Mouse (Mus musculus): ENCODE measurements at regions not wholly inside any gene's neighbourhood (a gene's known extent, or its start where the extent isn't known, plus 50 kb on each side); places are given as distances from the start of the nearest gene placed in this dataset.

GRCm38 (mm10) chr13:107569477-107569876 lies 474.8 kb upstream of the Smim15 start:
- DNase-seq (ENCODE audit: low spot score) = no peak

GRCm38 (mm10) chr13:107568701-107569121 lies 475.5 kb upstream of the Smim15 start:
- H3K4me3 ChIP-seq (ENCODE audit: low read depth, low read length) = no peak overlapping the region
- H3K9me3 ChIP-seq (replicated peaks; ENCODE audit: control insufficient read depth, low read length) = no peaks in the 10 kb centered on the region
- H3K27me3 ChIP-seq (ENCODE audit: control insufficient read depth, insufficient read depth, low read length) = no peaks in the 10 kb centered on the region
- H3K9ac ChIP-seq (replicated peaks; ENCODE audit: low read depth, low read length) = no peak overlapping the region
- peak; percentile 71 for ATAC-seq (ENCODE audit: insufficient read depth, low read depth)
- peak overlapping the region; percentile 65 for H3K27ac ChIP-seq (ENCODE audit: low read depth)
- H3K36me3 ChIP-seq (replicated peaks; ENCODE audit: control insufficient read depth, insufficient read depth, low read length) = no peaks in the 10 kb centered on the region
- H3K4me2 ChIP-seq (ENCODE audit: low read depth, low read length) = 0 out of 2 replicates have a peak overlapping the region, but pooled peaks have one; percentile 13
- H3K4me1 ChIP-seq (ENCODE audit: control insufficient read depth, insufficient read depth) = no peaks in the 10 kb centered on the region
- DNase-seq (ENCODE audit: low spot score) = peak; percentile 33
- 46% methylated on average over 7 of the region's 7 CpGs for WGBS
- TF ChIP-seq EP300 (IDR thresholded peaks at IDR 0.05; ENCODE audit: low read depth) = no peak
- no peak for TF ChIP-seq CTCF (IDR thresholded peaks at IDR 0.05; ENCODE audit: low read depth)

More at GRCm38 (mm10) chr13:107569477-107569876, 474.8 kb upstream of the Smim15 start:
- no peak overlapping the region for H3K27ac ChIP-seq (ENCODE audit: low read depth)
- no peak overlapping the region for H3K4me2 ChIP-seq (ENCODE audit: low read depth, low read length)
- no peaks in the 10 kb centered on the region for H3K27me3 ChIP-seq (ENCODE audit: control insufficient read depth, insufficient read depth, low read length)
- ATAC-seq (ENCODE audit: insufficient read depth, low read depth) = no peak
- no peak overlapping the region for H3K9ac ChIP-seq (replicated peaks; ENCODE audit: low read depth, low read length)
- no peaks in the 10 kb centered on the region for H3K36me3 ChIP-seq (replicated peaks; ENCODE audit: control insufficient read depth, insufficient read depth, low read length)
- 56% methylated on average over 2 of the region's 2 CpGs for WGBS
- no peaks in the 10 kb centered on the region for H3K4me1 ChIP-seq (ENCODE audit: control insufficient read depth, insufficient read depth)
- no peak overlapping the region for H3K4me3 ChIP-seq (ENCODE audit: low read depth, low read length)
- no peaks in the 10 kb centered on the region for H3K9me3 ChIP-seq (replicated peaks; ENCODE audit: control insufficient read depth, low read length)
- no peak for TF ChIP-seq CTCF (IDR thresholded peaks at IDR 0.05; ENCODE audit: low read depth)

- Histone ChIP-seq H3K27ac (ENCODE audit: low read depth) (no peak overlapping the region), H3K4me3 (ENCODE audit: low read depth, low read length) (no peak overlapping the region), H3K36me3 (replicated peaks; ENCODE audit: control insufficient read depth, insufficient read depth, low read length) (no peaks in the 10 kb centered on the region), H3K9ac (replicated peaks; ENCODE audit: low read depth, low read length) (no peak overlapping the region), H3K4me1 (ENCODE audit: control insufficient read depth, insufficient read depth) (no peaks in the 10 kb centered on the region), H3K27me3 (ENCODE audit: control insufficient read depth, insufficient read depth, low read length) (no peaks in the 10 kb centered on the region), H3K4me2 (ENCODE audit: low read depth, low read length) (no peak overlapping the region), H3K9me3 (replicated peaks; ENCODE audit: control insufficient read depth, low read length) (no peaks in the 10 kb centered on the region)
- no peak for TF ChIP-seq CTCF (IDR thresholded peaks at IDR 0.05; ENCODE audit: low read depth)
- TF ChIP-seq EP300 (IDR thresholded peaks at IDR 0.05; ENCODE audit: low read depth) = no peak
- 84% methylated on average over 1 of the region's 1 CpGs for WGBS
- no peak for ATAC-seq (ENCODE audit: insufficient read depth, low read depth)
- no peak for DNase-seq (ENCODE audit: low spot score)
These were observed 481.8 kb upstream of the Smim15 start for GRCm38 (mm10) chr13:107562463-107562862.

- Histone ChIP-seq H3K4me2 (ENCODE audit: low read depth, low read length) (no peak overlapping the region), H3K9me3 (replicated peaks; ENCODE audit: control insufficient read depth, low read length) (no peaks in the 10 kb centered on the region), H3K9ac (replicated peaks; ENCODE audit: low read depth, low read length) (no peak overlapping the region), H3K4me3 (ENCODE audit: low read depth, low read length) (no peak overlapping the region), H3K27ac (ENCODE audit: low read depth) (no peak overlapping the region), H3K27me3 (ENCODE audit: control insufficient read depth, insufficient read depth, low read length) (no peaks in the 10 kb centered on the region), H3K4me1 (ENCODE audit: control insufficient read depth, insufficient read depth) (no peaks in the 10 kb centered on the region), H3K36me3 (replicated peaks; ENCODE audit: control insufficient read depth, insufficient read depth, low read length) (no peaks in the 10 kb centered on the region)
- DNase-seq (ENCODE audit: low spot score) (no peak), ATAC-seq (ENCODE audit: insufficient read depth, low read depth) (no peak)
- 56% methylated on average over 2 of the region's 2 CpGs for WGBS
- TF ChIP-seq EP300 (IDR thresholded peaks at IDR 0.05; ENCODE audit: low read depth) = no peak
- TF ChIP-seq CTCF (IDR thresholded peaks at IDR 0.05; ENCODE audit: low read depth) = no peak
These were observed 482.7 kb upstream of the Smim15 start for GRCm38 (mm10) chr13:107561529-107561928.

- ATAC-seq (ENCODE audit: insufficient read depth, low read depth) = no peak
- Histone ChIP-seq H3K4me2 (ENCODE audit: low read depth, low read length) (no peak overlapping the region), H3K27ac (ENCODE audit: low read depth) (no peak overlapping the region), H3K9ac (replicated peaks; ENCODE audit: low read depth, low read length) (no peak overlapping the region), H3K4me1 (ENCODE audit: control insufficient read depth, insufficient read depth) (no peaks in the 10 kb centered on the region), H3K36me3 (replicated peaks; ENCODE audit: control insufficient read depth, insufficient read depth, low read length) (no peaks in the 10 kb centered on the region), H3K4me3 (ENCODE audit: low read depth, low read length) (no peak overlapping the region), H3K27me3 (ENCODE audit: control insufficient read depth, insufficient read depth, low read length) (no peaks in the 10 kb centered on the region), H3K9me3 (replicated peaks; ENCODE audit: control insufficient read depth, low read length) (no peaks in the 10 kb centered on the region)
- 62% methylated on average over 3 of the region's 3 CpGs for WGBS
- no peak for DNase-seq (ENCODE audit: low spot score)
- TF ChIP-seq CTCF (IDR thresholded peaks at IDR 0.05; ENCODE audit: low read depth) = no peak
- TF ChIP-seq EP300 (IDR thresholded peaks at IDR 0.05; ENCODE audit: low read depth) = no peak
These were observed 488.3 kb upstream of the Smim15 start for GRCm38 (mm10) chr13:107555958-107556357.

GRCm38 (mm10) chr13:107554091-107554490 lies 490.2 kb upstream of the Smim15 start:
- Histone ChIP-seq H3K9me3 (replicated peaks; ENCODE audit: control insufficient read depth, low read length) (no peaks in the 10 kb centered on the region), H3K4me1 (ENCODE audit: control insufficient read depth, insufficient read depth) (no peaks in the 10 kb centered on the region), H3K27ac (ENCODE audit: low read depth) (no peak overlapping the region), H3K4me3 (ENCODE audit: low read depth, low read length) (no peak overlapping the region), H3K9ac (replicated peaks; ENCODE audit: low read depth, low read length) (no peak overlapping the region), H3K27me3 (ENCODE audit: control insufficient read depth, insufficient read depth, low read length) (no peaks in the 10 kb centered on the region), H3K36me3 (replicated peaks; ENCODE audit: control insufficient read depth, insufficient read depth, low read length) (no peaks in the 10 kb centered on the region), H3K4me2 (ENCODE audit: low read depth, low read length) (no peak overlapping the region)
- ATAC-seq (ENCODE audit: insufficient read depth, low read depth) (no peak), DNase-seq (ENCODE audit: low spot score) (no peak)
- no peak for TF ChIP-seq CTCF (IDR thresholded peaks at IDR 0.05; ENCODE audit: low read depth)
- no peak for TF ChIP-seq EP300 (IDR thresholded peaks at IDR 0.05; ENCODE audit: low read depth)
- 76% methylated on average over 3 of the region's 3 CpGs for WGBS
